Mouse (Mus musculus): ENCODE measurements at regions not wholly inside any gene's neighbourhood (a gene's known extent, or its start where the extent isn't known, plus 50 kb on each side); places are given as distances from the start of the nearest gene placed in this dataset.

GRCm38 (mm10) chr8:90504521-90504920, 156.4 kb upstream of the Tox3 start:
- Histone ChIP-seq H3K4me1 (replicated peaks; ENCODE audit: control insufficient read depth, insufficient read depth, low read length) (no peaks in the 10 kb centered on the region), H3K27ac (ENCODE audit: low read depth, low read length) (no peak overlapping the region), H3K9ac (ENCODE audit: low read depth, low read length) (no peak overlapping the region), H3K4me3 (ENCODE audit: low read depth, low read length) (no peak overlapping the region), H3K4me2 (no peak overlapping the region), H3K9me3 (ENCODE audit: control insufficient read depth, low read length) (no peaks in the 10 kb centered on the region), H3K27me3 (replicated peaks; ENCODE audit: control insufficient read depth, insufficient read depth, low read length) (no peaks in the 10 kb centered on the region), H3K36me3 (ENCODE audit: control insufficient read depth, insufficient read depth, low read length) (no peaks in the 10 kb centered on the region)
- 75% methylated on average over 5 of the region's 5 CpGs for WGBS
- DNase-seq (ENCODE audit: low spot score) = no peak
- no peak for ATAC-seq (replicated peaks; ENCODE audit: low FRiP score)

DNA sequence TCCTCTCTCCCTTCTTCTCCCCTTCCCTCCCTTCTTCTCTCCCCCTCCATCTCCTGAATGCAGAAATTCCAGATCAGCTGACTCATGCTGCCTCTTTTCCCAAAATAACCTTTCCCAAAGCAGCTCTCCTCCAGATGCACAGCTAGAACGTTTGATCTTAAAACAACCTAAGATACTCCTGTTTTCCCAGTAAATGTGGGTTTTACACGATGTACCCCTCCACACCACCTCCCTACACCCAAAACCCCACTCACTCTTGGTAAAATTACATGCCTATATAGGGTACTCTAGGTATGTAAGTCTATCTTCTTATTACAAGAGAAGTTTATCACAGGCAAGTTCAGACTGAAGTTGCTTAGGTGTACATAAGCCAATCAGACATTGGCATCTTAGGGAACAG, 155.2 kb upstream of the Tox3 start:
- DNase-seq (ENCODE audit: low spot score) (no peak), ATAC-seq (replicated peaks; ENCODE audit: low FRiP score) (no peak)
- H3K9me3 ChIP-seq (ENCODE audit: control insufficient read depth, low read length) = no peaks in the 10 kb centered on the region
- H3K4me2 ChIP-seq = no peak overlapping the region
- H3K27ac ChIP-seq (ENCODE audit: low read depth, low read length) = no peak overlapping the region
- H3K27me3 ChIP-seq (replicated peaks; ENCODE audit: control insufficient read depth, insufficient read depth, low read length) = no peaks in the 10 kb centered on the region
- H3K4me1 ChIP-seq (replicated peaks; ENCODE audit: control insufficient read depth, insufficient read depth, low read length) = no peaks in the 10 kb centered on the region
- WGBS = 45% methylated on average over 2 of the region's 2 CpGs
- H3K9ac ChIP-seq (ENCODE audit: low read depth, low read length) = no peak overlapping the region
- no peak overlapping the region for H3K4me3 ChIP-seq (ENCODE audit: low read depth, low read length)
- H3K36me3 ChIP-seq (ENCODE audit: control insufficient read depth, insufficient read depth, low read length) = no peaks in the 10 kb centered on the region

DNA sequence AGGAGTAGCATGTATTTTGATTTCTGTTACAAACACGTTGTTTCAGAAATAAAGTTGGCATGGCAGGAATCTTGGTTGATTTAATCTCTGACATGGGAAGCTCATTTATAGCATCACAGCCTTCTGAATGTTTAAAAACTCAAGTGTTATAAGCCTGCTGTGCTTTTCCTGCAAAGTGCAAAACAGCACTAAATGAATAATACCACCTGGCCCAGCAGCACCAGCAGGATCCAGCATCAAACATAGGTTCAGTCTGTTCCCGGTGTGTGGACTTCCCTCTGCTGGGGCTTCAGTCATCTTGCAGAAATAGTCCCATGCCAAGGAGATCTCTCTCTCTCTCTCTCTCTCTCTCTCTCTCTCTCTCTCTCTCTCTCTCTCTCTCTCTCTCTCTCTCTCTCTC, 154.7 kb upstream of the Tox3 start:
- no peaks in the 10 kb centered on the region for H3K4me1 ChIP-seq (replicated peaks; ENCODE audit: control insufficient read depth, insufficient read depth, low read length)
- H3K4me2 ChIP-seq = no peak overlapping the region
- no peak overlapping the region for H3K9ac ChIP-seq (ENCODE audit: low read depth, low read length)
- no peaks in the 10 kb centered on the region for H3K9me3 ChIP-seq (ENCODE audit: control insufficient read depth, low read length)
- ATAC-seq (replicated peaks; ENCODE audit: low FRiP score) = no peak
- no peak overlapping the region for H3K4me3 ChIP-seq (ENCODE audit: low read depth, low read length)
- no peaks in the 10 kb centered on the region for H3K27me3 ChIP-seq (replicated peaks; ENCODE audit: control insufficient read depth, insufficient read depth, low read length)
- 71% methylated on average over 2 of the region's 2 CpGs for WGBS
- no peaks in the 10 kb centered on the region for H3K36me3 ChIP-seq (ENCODE audit: control insufficient read depth, insufficient read depth, low read length)
- no peak overlapping the region for H3K27ac ChIP-seq (ENCODE audit: low read depth, low read length)
- no peak for DNase-seq (ENCODE audit: low spot score)

DNA sequence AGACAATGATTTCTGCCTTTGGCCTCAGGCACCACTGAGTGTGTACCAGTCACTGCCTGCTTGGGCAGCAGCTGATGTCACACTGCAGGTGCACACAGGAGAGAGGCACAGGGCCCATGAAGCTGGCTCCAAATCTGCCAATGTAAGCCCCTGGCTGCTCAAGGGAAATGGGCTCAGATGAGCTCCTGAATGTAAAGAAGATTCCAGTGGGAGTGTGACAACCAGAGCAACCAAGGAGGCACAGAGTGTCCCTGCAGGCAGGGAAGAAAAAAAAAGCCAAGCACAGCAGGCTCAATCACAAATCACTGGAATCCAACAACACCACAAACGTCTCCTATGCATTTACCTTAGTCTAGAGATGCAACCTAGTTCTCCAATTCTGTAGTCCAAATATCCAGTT, 151.2 kb upstream of the Tox3 start:
- no peaks in the 10 kb centered on the region for H3K9me3 ChIP-seq (ENCODE audit: control insufficient read depth, low read length)
- no peaks in the 10 kb centered on the region for H3K4me1 ChIP-seq (replicated peaks; ENCODE audit: control insufficient read depth, insufficient read depth, low read length)
- 50% methylated on average over 1 of the region's 1 CpGs for WGBS
- no peaks in the 10 kb centered on the region for H3K27me3 ChIP-seq (replicated peaks; ENCODE audit: control insufficient read depth, insufficient read depth, low read length)
- DNase-seq (ENCODE audit: low spot score) = no peak
- no peak overlapping the region for H3K27ac ChIP-seq (ENCODE audit: low read depth, low read length)
- no peak overlapping the region for H3K4me3 ChIP-seq (ENCODE audit: low read depth, low read length)
- no peak overlapping the region for H3K9ac ChIP-seq (ENCODE audit: low read depth, low read length)
- ATAC-seq (replicated peaks; ENCODE audit: low FRiP score) = no peak
- no peak overlapping the region for H3K4me2 ChIP-seq
- no peaks in the 10 kb centered on the region for H3K36me3 ChIP-seq (ENCODE audit: control insufficient read depth, insufficient read depth, low read length)

GRCm38 (mm10) chr8:90496658-90497163, 148.6 kb upstream of the Tox3 start:
- peak overlapping the region; percentile 7; the same call in 1 of the 2 replicates for H3K4me3 ChIP-seq (ENCODE audit: low read depth, low read length)
- no peaks in the 10 kb centered on the region for H3K9me3 ChIP-seq (ENCODE audit: control insufficient read depth, low read length)
- no peak overlapping the region for H3K27ac ChIP-seq (ENCODE audit: low read depth, low read length)
- DNase-seq (ENCODE audit: low spot score) = peak; percentile 36
- H3K27me3 ChIP-seq (replicated peaks; ENCODE audit: control insufficient read depth, insufficient read depth, low read length) = no peaks in the 10 kb centered on the region
- peak overlapping the region; percentile 39 for H3K4me2 ChIP-seq
- H3K9ac ChIP-seq (ENCODE audit: low read depth, low read length) = no peak overlapping the region
- no peaks in the 10 kb centered on the region for H3K4me1 ChIP-seq (replicated peaks; ENCODE audit: control insufficient read depth, insufficient read depth, low read length)
- 24% methylated on average over 13 of the region's 13 CpGs for WGBS
- no peak for ATAC-seq (replicated peaks; ENCODE audit: low FRiP score)
- no peaks in the 10 kb centered on the region for H3K36me3 ChIP-seq (ENCODE audit: control insufficient read depth, insufficient read depth, low read length)

DNA sequence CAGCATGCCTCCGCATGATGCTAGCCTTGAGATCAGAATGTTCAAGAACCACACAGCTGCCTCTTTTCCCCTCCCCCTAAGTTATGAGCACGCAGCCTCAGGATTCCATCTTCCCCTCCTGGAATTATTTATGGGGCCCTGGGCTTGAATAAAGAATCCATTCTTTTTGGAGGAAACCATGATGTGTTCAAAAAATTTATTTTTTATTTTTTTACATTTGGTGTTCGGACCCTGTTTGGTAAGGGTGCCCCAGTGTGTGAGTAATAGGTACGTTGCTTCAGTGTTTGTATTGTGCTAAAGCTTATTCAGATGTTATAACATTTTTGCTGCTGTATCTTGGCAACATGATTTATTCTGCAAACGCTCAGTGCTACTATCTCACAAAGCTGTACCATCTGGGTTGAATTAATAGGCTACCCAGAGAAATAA, 147.8 kb upstream of the Tox3 start:
- H3K36me3 ChIP-seq (ENCODE audit: control insufficient read depth, insufficient read depth, low read length) = no peaks in the 10 kb centered on the region
- H3K4me2 ChIP-seq = no peak overlapping the region
- no peak overlapping the region for H3K27ac ChIP-seq (ENCODE audit: low read depth, low read length)
- no peak overlapping the region for H3K4me3 ChIP-seq (ENCODE audit: low read depth, low read length)
- DNase-seq (ENCODE audit: low spot score) = no peak
- no peak for ATAC-seq (replicated peaks; ENCODE audit: low FRiP score)
- no peaks in the 10 kb centered on the region for H3K9me3 ChIP-seq (ENCODE audit: control insufficient read depth, low read length)
- H3K4me1 ChIP-seq (replicated peaks; ENCODE audit: control insufficient read depth, insufficient read depth, low read length) = no peaks in the 10 kb centered on the region
- no peak overlapping the region for H3K9ac ChIP-seq (ENCODE audit: low read depth, low read length)
- H3K27me3 ChIP-seq (replicated peaks; ENCODE audit: control insufficient read depth, insufficient read depth, low read length) = no peaks in the 10 kb centered on the region
- 63% methylated on average over 5 of the region's 5 CpGs for WGBS

- no peak for ATAC-seq (replicated peaks; ENCODE audit: low FRiP score)
- no peak overlapping the region for H3K4me2 ChIP-seq
- no peak overlapping the region for H3K9ac ChIP-seq (ENCODE audit: low read depth, low read length)
- no peak overlapping the region for H3K4me3 ChIP-seq (ENCODE audit: low read depth, low read length)
- no peak overlapping the region for H3K27ac ChIP-seq (ENCODE audit: low read depth, low read length)
- WGBS = 57% methylated on average over 14 of the region's 14 CpGs
- no peaks in the 10 kb centered on the region for H3K9me3 ChIP-seq (ENCODE audit: control insufficient read depth, low read length)
- no peaks in the 10 kb centered on the region for H3K36me3 ChIP-seq (ENCODE audit: control insufficient read depth, insufficient read depth, low read length)
- no peaks in the 10 kb centered on the region for H3K4me1 ChIP-seq (replicated peaks; ENCODE audit: control insufficient read depth, insufficient read depth, low read length)
- no peaks in the 10 kb centered on the region for H3K27me3 ChIP-seq (replicated peaks; ENCODE audit: control insufficient read depth, insufficient read depth, low read length)
- DNase-seq (ENCODE audit: low spot score) = no peak
Observed at GRCm38 (mm10) chr8:90492521-90493225, 144.5 kb upstream of the Tox3 start.

GRCm38 (mm10) chr8:90491691-90492090, 143.5 kb upstream of the Tox3 start:
- no peaks in the 10 kb centered on the region for H3K4me1 ChIP-seq (replicated peaks; ENCODE audit: control insufficient read depth, insufficient read depth, low read length)
- no peaks in the 10 kb centered on the region for H3K27me3 ChIP-seq (replicated peaks; ENCODE audit: control insufficient read depth, insufficient read depth, low read length)
- 50% methylated on average over 7 of the region's 7 CpGs for WGBS
- no peaks in the 10 kb centered on the region for H3K36me3 ChIP-seq (ENCODE audit: control insufficient read depth, insufficient read depth, low read length)
- DNase-seq (ENCODE audit: low spot score) (no peak), ATAC-seq (replicated peaks; ENCODE audit: low FRiP score) (no peak)
- H3K4me3 ChIP-seq (ENCODE audit: low read depth, low read length) = no peak overlapping the region
- H3K27ac ChIP-seq (ENCODE audit: low read depth, low read length) = no peak overlapping the region
- no peak overlapping the region for H3K9ac ChIP-seq (ENCODE audit: low read depth, low read length)
- H3K4me2 ChIP-seq = no peak overlapping the region
- H3K9me3 ChIP-seq (ENCODE audit: control insufficient read depth, low read length) = no peaks in the 10 kb centered on the region

- Histone ChIP-seq H3K36me3 (ENCODE audit: control insufficient read depth, insufficient read depth, low read length) (no peaks in the 10 kb centered on the region), H3K27ac (ENCODE audit: low read depth, low read length) (no peak overlapping the region), H3K27me3 (replicated peaks; ENCODE audit: control insufficient read depth, insufficient read depth, low read length) (no peaks in the 10 kb centered on the region), H3K9ac (ENCODE audit: low read depth, low read length) (no peak overlapping the region), H3K4me3 (ENCODE audit: low read depth, low read length) (no peak overlapping the region), H3K4me1 (replicated peaks; ENCODE audit: control insufficient read depth, insufficient read depth, low read length) (no peaks in the 10 kb centered on the region), H3K9me3 (ENCODE audit: control insufficient read depth, low read length) (no peaks in the 10 kb centered on the region), H3K4me2 (no peak overlapping the region)
- 62% methylated on average over 17 of the region's 17 CpGs for WGBS
- DNase-seq (ENCODE audit: low spot score) (no peak), ATAC-seq (replicated peaks; ENCODE audit: low FRiP score) (no peak)
Observed at GRCm38 (mm10) chr8:90490734-90491441, 142.7 kb upstream of the Tox3 start.

All from liver, embryonic 11.5 days (tissue).